Mouse (Mus musculus) MEL (cell line): ENCODE results near the gene Dnah7c. TPM values are rescaled to one million over a fixed set of nuclear protein-coding genes. Genes with fewer than 3 reads are reported as not detected.
"Not testable (repeated sequence)": the region's sequence is repeated elsewhere in the genome, so short reads cannot be mapped to it uniquely, and the experiment has no call there.

Experiments used
- DNase-seq: peaks from one replicate; pipeline ENCODE4 v3.0.0; 2011; ENCODE audit warnings: low read depth, low spot score
- H3K27ac ChIP-seq: 2 replicates; pipeline ENCODE4 v1.5.1; 2012; ENCODE audit warnings: low read depth, mild to moderate bottlenecking, control low read depth, low read length, moderate library complexity; ENCODE audit not compliant: control insufficient read depth
- H3K27me3 ChIP-seq, 2 experiments: fragments of 150-350 bp in 1 of 2; sonication (generic) in 1 of 2; 2 replicates each; pipeline ENCODE4 v1.6.1; 2012; ENCODE audit warnings: low read length in 2 of 2, mild to moderate bottlenecking in 2 of 2, improper control_type of control experiment in 1 of 2, moderate library complexity in 1 of 2; ENCODE audit not compliant: insufficient read depth in 2 of 2, control insufficient read depth in 1 of 2
- H3K36me3 ChIP-seq, 2 experiments: 2 replicates each; pipeline ENCODE4 v1.6.1; 2012 to 2014; ENCODE audit warnings: low read length in 2 of 2, improper control_type of control experiment in 1 of 2, inconsistent platforms in 1 of 2, mild to moderate bottlenecking in 1 of 2; ENCODE audit not compliant: insufficient read depth in 2 of 2, control insufficient read depth in 1 of 2
- H3K4me1 ChIP-seq, 2 experiments: fragments of 150-350 bp in 1 of 2; sonication (generic) in 1 of 2; 2 replicates each; pipeline ENCODE4 v1.6.1; 2012; ENCODE audit warnings: low read length in 2 of 2, improper control_type of control experiment in 1 of 2, mild to moderate bottlenecking in 1 of 2; ENCODE audit not compliant: insufficient read depth in 2 of 2, control insufficient read depth in 1 of 2
- H3K4me3 ChIP-seq, 2 experiments: fragments of 150-350 bp in 1 of 2; sonication (generic) in 1 of 2; 2 replicates each; pipeline ENCODE4 v1.5.1; 2012; ENCODE audit warnings: low read depth in 2 of 2, low read length in 2 of 2, mild to moderate bottlenecking in 2 of 2, moderate library complexity in 2 of 2, control low read depth in 1 of 2, improper control_type of control experiment in 1 of 2; ENCODE audit not compliant: control insufficient read depth in 1 of 2, insufficient read depth in 1 of 2
- H3K79me2 ChIP-seq: 2 replicates; pipeline ENCODE4 v1.6.1; 2012; ENCODE audit warnings: mild to moderate bottlenecking, low read length, moderate library complexity; ENCODE audit not compliant: control insufficient read depth, poor library complexity, insufficient read depth
- H3K9ac ChIP-seq: 2 replicates; pipeline ENCODE4 v1.6.1; 2012; ENCODE audit warnings: low read depth, mild to moderate bottlenecking, control low read depth, low read length, moderate library complexity; ENCODE audit not compliant: control insufficient read depth, poor library complexity, severe bottlenecking
- H3K9me3 ChIP-seq: fragments of 150-350 bp; sonication (generic); replicated peaks from 2 replicates; pipeline ENCODE4 v1.6.1; 2012; ENCODE audit warnings: mild to moderate bottlenecking, low read length, improper control_type of control experiment, moderate library complexity; ENCODE audit not compliant: insufficient read depth
- ETS1 ChIP-seq: IDR thresholded peaks from 2 replicates; pipeline ENCODE4 v1.6.1; 2012; ENCODE audit warnings: low read depth, mild to moderate bottlenecking, inconsistent platforms, low read length, improper control_type of control experiment, moderate library complexity
- GATA1 ChIP-seq: IDR thresholded peaks from 2 replicates; pipeline ENCODE4 v1.6.1; 2011; ENCODE audit warnings: low read depth, low read length, improper control_type of control experiment
- MYB ChIP-seq: IDR thresholded peaks from 2 replicates; pipeline ENCODE4 v1.6.1; 2011; ENCODE audit warnings: mild to moderate bottlenecking, low read depth, low read length, improper control_type of control experiment
- MYC ChIP-seq: IDR thresholded peaks from 2 replicates; pipeline ENCODE4 v1.6.1; 2011; ENCODE audit warnings: low read depth, mild to moderate bottlenecking, low read length, improper control_type of control experiment, moderate library complexity
- TCF12 ChIP-seq: IDR thresholded peaks from 2 replicates; pipeline ENCODE4 v1.6.1; 2014; ENCODE audit warnings: low read depth, mild to moderate bottlenecking, inconsistent platforms, low read length, improper control_type of control experiment, moderate library complexity
- UBTF ChIP-seq: IDR thresholded peaks from 2 replicates; pipeline ENCODE4 v1.6.1; 2012; ENCODE audit warnings: low read depth, mild to moderate bottlenecking, inconsistent platforms, low read length, improper control_type of control experiment, moderate library complexity, borderline replicate concordance; ENCODE audit not compliant: insufficient read depth
- polyA plus RNA-seq, 2 experiments: library from polyadenylated mRNA; stranded (reverse) in 1 of 2; unstranded in 1 of 2; fragments of >175 nt in 1 of 2; fragments of >200 nt in 1 of 2; gene quantifications; 2 replicates each; pipeline versions ENCODE4 v1.2.1 to v1.2.4; 2012; ENCODE audit warnings: low replicate concordance in 2 of 2, low read depth in 1 of 2; ENCODE audit not compliant: insufficient read length in 2 of 2, insufficient read depth in 1 of 2, missing spikeins in 1 of 2
- total RNA-seq: library from RNA; depleted of rRNA; stranded (reverse); fragments of 300-350 nt; gene quantifications from 2 replicates; pipeline ENCODE4 v1.2.3, GENCODE M21; 2012

Gene Dnah7c
- total and polyA plus RNA-seq, 3 experiments = 0.01 TPM; not detected in 2

GRCm38 (mm10) chr1:46620331-46620730, 194.9 kb downstream of the Dnah7c start:
- TF ChIP-seq MYC (no peak), TCF12 (no peak), GATA1 (no peak), ETS1 (no peak), UBTF (no peak), MYB (no peak)

GRCm38 (mm10) chr1:46625914-46626313, 200.5 kb downstream of the Dnah7c start:
- H3K9me3 ChIP-seq, H3K4me3 ChIP-seq, DNase-seq, H3K27ac ChIP-seq, H3K27me3 ChIP-seq, H3K36me3 ChIP-seq, H3K9ac ChIP-seq, H3K4me1 ChIP-seq, H3K79me2 ChIP-seq: not testable (repeated sequence)

More at GRCm38 (mm10) chr1:46620331-46620730, 194.9 kb downstream of the Dnah7c start:
- Histone ChIP-seq H3K4me1 (no peaks in the 10 kb centered on the region), H3K27me3 (no peaks in the 10 kb centered on the region), H3K9me3 (no peaks in the 10 kb centered on the region), H3K4me3 (no peak overlapping the region), H3K27ac (no peak overlapping the region), H3K9ac (no peak overlapping the region), H3K36me3 (no peaks in the 10 kb centered on the region), H3K79me2 (no peaks in the 10 kb centered on the region)
- DNase-seq = no peak

- not testable (repeated sequence) for H3K4me3 ChIP-seq, H3K9me3 ChIP-seq, H3K9ac ChIP-seq, H3K27ac ChIP-seq, DNase-seq, H3K79me2 ChIP-seq, H3K4me1 ChIP-seq, H3K36me3 ChIP-seq, H3K27me3 ChIP-seq
These were observed 224.4 kb downstream of the Dnah7c start for GRCm38 (mm10) chr1:46649821-46650220.

GRCm38 (mm10) chr1:46652721-46653120, 227.3 kb downstream of the Dnah7c start:
- not testable (repeated sequence) for H3K27me3 ChIP-seq, H3K4me3 ChIP-seq, H3K79me2 ChIP-seq, H3K36me3 ChIP-seq, H3K9me3 ChIP-seq, DNase-seq, H3K4me1 ChIP-seq, H3K27ac ChIP-seq, H3K9ac ChIP-seq

GRCm38 (mm10) chr1:46724810-46725209, 299.4 kb downstream of the Dnah7c start:
- DNase-seq = not testable (repeated sequence)

More at GRCm38 (mm10) chr1:46724810-46725209, 299.4 kb downstream of the Dnah7c start:
- H3K79me2 ChIP-seq, H3K4me3 ChIP-seq, H3K9ac ChIP-seq, H3K27me3 ChIP-seq, H3K36me3 ChIP-seq, H3K9me3 ChIP-seq, H3K27ac ChIP-seq, H3K4me1 ChIP-seq: not testable (repeated sequence)
